ENCODE assay signal across 15 mouse cellular contexts in genomic region chr11:24131818-24132217, GRCm38 (mm10). TPM values are rescaled to one million over a fixed set of nuclear protein-coding genes. Genes with fewer than 3 reads are reported as not detected.
DNase-seq lines count a peak whose midpoint lies in the region; ATAC-seq and TF ChIP-seq lines count a peak whose summit lies in the region.
"Had no signal": no experiment of that assay in that cellular context is flagged by ENCODE, and none has a peak within 500 bp of the region (broad histone marks: within the 10 kb centered on the region; RNA-seq: fewer than 3 reads in every experiment).

No protein-coding gene starts in this region.

- peaks cover 100% of the 10 kb centered on the region for H3K4me1 ChIP-seq in liver, embryonic 12.5 days
- peaks cover 14% of the 10 kb centered on the region for H3K4me1 ChIP-seq in thymus, adult 2 months (replicated peaks; ENCODE audit: control insufficient read depth, insufficient read depth, low read length)

- H3K9me3 ChIP-seq in liver, embryonic 12.5 days (replicated peaks) = no peaks in the 10 kb centered on the region
- H3K9me3 ChIP-seq: limb, embryonic 15.5 days had no signal

- H3K9ac ChIP-seq in liver, embryonic 12.5 days = peak overlapping the region; percentile 47
- H3K9ac ChIP-seq: limb, embryonic 15.5 days had no signal

- peak overlapping the region; percentile 51 for H3K27ac ChIP-seq in layer of hippocampus, adult 2 months
- H3K27ac ChIP-seq in liver, embryonic 12.5 days = peak overlapping the region; percentile 92
- H3K27ac ChIP-seq in thymus, adult 2 months (ENCODE audit: control insufficient read depth, insufficient read depth, low read length) = no peak overlapping the region
- H3K27ac ChIP-seq: limb, embryonic 15.5 days had no signal

- H3K4me3 ChIP-seq in layer of hippocampus, adult 2 months = no peak overlapping the region
- H3K4me3 ChIP-seq in liver, embryonic 12.5 days = no peak overlapping the region
- H3K4me3 ChIP-seq in thymus, adult 2 months (ENCODE audit: control insufficient read depth, insufficient read depth, low read length) = no peak overlapping the region
- H3K4me3 ChIP-seq: limb, embryonic 15.5 days had no signal

- TF ChIP-seq CTCF in layer of hippocampus, adult 2 months (conservative IDR thresholded peaks at IDR 0.05) = no peak
- TF ChIP-seq CTCF in thymus, adult 2 months (IDR thresholded peaks at IDR 0.05; ENCODE audit: borderline replicate concordance, control insufficient read depth, extremely low read depth, insufficient read depth, low read length, poor library complexity) = no peak

- no peak for TF ChIP-seq POLR2A in thymus, adult 2 months (IDR thresholded peaks at IDR 0.05; ENCODE audit: control insufficient read depth, extremely low read depth, insufficient read depth, low read length, poor library complexity)

- DNase-seq in layer of hippocampus, adult 2 months (ENCODE audit: low spot score in 2 of 2) = no peak
- DNase-seq in layer of hippocampus, adult 18-20 months (ENCODE audit: low spot score in 2 of 2) = no peak
- DNase-seq in CD8-positive naive resting alpha-beta T cell, adult 2 months (ENCODE audit: low read depth in 2 of 2, low spot score in 2 of 2) = peak; percentile 2 to 30
- peak; percentile 41 for DNase-seq in thymus, adult 2 months
- DNase-seq in heart, postnatal 25 days (ENCODE audit: low spot score) = no peak
- DNase-seq in cerebellum, adult 9-10 months = no peak
- no peak for DNase-seq in gastrocnemius, postnatal 10 days
- DNase-seq: adrenal gland, postnatal 14 days; heart, postnatal 36 days; kidney, adult 18-20 months had no signal

- H3K36me3 ChIP-seq in liver, embryonic 12.5 days = peaks cover 40% of the 10 kb centered on the region
- no peaks in the 10 kb centered on the region for H3K36me3 ChIP-seq in thymus, adult 2 months (ENCODE audit: control insufficient read depth, insufficient read depth, low read length)
- H3K36me3 ChIP-seq: limb, embryonic 15.5 days had no signal

- WGBS in liver, embryonic 12.5 days (ENCODE audit: insufficient replicate concordance) = 62% methylated on average over 2 of the region's 2 CpGs
- WGBS in thymus, adult 2 months = 3% methylated on average over 2 of the region's 2 CpGs

- intact Hi-C loops in heart, postnatal 25 days (cut with DNase I) = no loop called here

- H3K4me2 ChIP-seq in liver, embryonic 12.5 days = no peak overlapping the region
- H3K4me2 ChIP-seq: limb, embryonic 15.5 days had no signal

- no peak for ATAC-seq in liver, embryonic 12.5 days

- no peaks in the 10 kb centered on the region for H3K27me3 ChIP-seq in liver, embryonic 12.5 days (replicated peaks)
- H3K27me3 ChIP-seq in thymus, adult 2 months (ENCODE audit: control insufficient read depth, insufficient read depth, low read length) = no peaks in the 10 kb centered on the region
- H3K27me3 ChIP-seq: limb, embryonic 15.5 days had no signal

RNA-seq across cellular contexts. Expression of gene Bcl11a, which starts 54.0 kb away (rescaled TPM):
- 100 to 1,000 TPM; 117 to 121 TPM for total RNA-seq in layer of hippocampus, adult 2 months (2021)
- 100 to 1,000 TPM in 1 of 2 experiments, 10 to 100 TPM in 1; 98.5 to 108 TPM for total RNA-seq in layer of hippocampus, adult 18-20 months (2021)
- 53.4 and 53.5 TPM in 2 replicates for polyA plus RNA-seq in liver, embryonic 12.5 days (2016; fragmentation: Nextera tagmentation; extraction: Ambion mirVana)
- polyA plus RNA-seq in thymus, adult 2 months (2012; rRNA removed) = 2.7 and 2.8 TPM in 2 replicates
- 1 to 10 TPM; 4.2 to 4.7 TPM for total RNA-seq in heart, postnatal 25 days (2021)
- under 1 TPM; 0.54 to 0.97 TPM for total RNA-seq in gastrocnemius, postnatal 10 days (2021)

RNA-seq across cellular contexts. Expression of gene A830031A19Rik, which starts 57.0 kb away (rescaled TPM):
- 1 to 10 TPM; 1.3 to 1.7 TPM for total RNA-seq in layer of hippocampus, adult 2 months (2021)
- 1 to 10 TPM; 1.0 to 1.5 TPM for total RNA-seq in layer of hippocampus, adult 18-20 months (2021)
- not detected in 2 replicates for polyA plus RNA-seq in liver, embryonic 12.5 days (2016; fragmentation: Nextera tagmentation; extraction: Ambion mirVana)
- polyA plus RNA-seq in thymus, adult 2 months (2012; rRNA removed) = not detected in 2 replicates
- total RNA-seq in heart, postnatal 25 days (2021) = not detected
- total RNA-seq in gastrocnemius, postnatal 10 days (2021) = not detected
- total RNA-seq: adrenal gland, postnatal 14 days; heart, adult 8-10 months; heart, postnatal 36 days; megakaryocyte-erythroid progenitor cell, adult 5-6 weeks had no signal
- polyA plus RNA-seq: large intestine, adult 2 months had no signal

Comparison
In these comparisons a context has a peak if more than half of its experiments do, and no peak if none do; other contexts are left out.
1. DNase-seq: peak in CD8-positive naive resting alpha-beta T cell, adult 2 months (2 of 2) and thymus, adult 2 months (single experiment); none in layer of hippocampus, adult 2 months (0 of 2), layer of hippocampus, adult 18-20 months (0 of 2), heart, postnatal 25 days (single experiment), cerebellum, adult 9-10 months (single experiment) and gastrocnemius, postnatal 10 days (single experiment).
2. RNA of gene Bcl11a, which starts 54.0 kb away (total RNA-seq): 117 to 121 TPM in layer of hippocampus, adult 2 months and 98.5 to 108 TPM in layer of hippocampus, adult 18-20 months; 4.2 to 4.7 TPM in heart, postnatal 25 days and 0.54 to 0.97 TPM in gastrocnemius, postnatal 10 days; every median in the first group is over 10 times any median in the second.